Mouse (Mus musculus) intestine, embryonic 16.5 days (tissue): ENCODE measurements around the gene Kat7. TPM values are rescaled to one million over a fixed set of nuclear protein-coding genes. Genes with fewer than 3 reads are reported as not detected.

Experiments
- ATAC-seq: fragments of 200-750 bp; cut with Nextera tagmentation; 2 replicates; pipeline ENCODE4 v1.8.0; 2017; ENCODE audit warnings: moderate TSS enrichment, moderate library complexity
- H3K27ac ChIP-seq: fragments of 300-500 bp; sonication (generic); 2 replicates; pipeline ENCODE4 v1.5.1; 2014; ENCODE audit warnings: mild to moderate bottlenecking, low read length
- H3K27me3 ChIP-seq: fragments of 300-500 bp; sonication (generic); replicated peaks from 2 replicates; pipeline ENCODE4 v1.6.1; 2014; ENCODE audit warnings: low read length, control low read depth, mixed read lengths; ENCODE audit not compliant: control insufficient read depth, insufficient read depth
- H3K36me3 ChIP-seq: fragments of 300-500 bp; sonication (generic); 2 replicates; pipeline ENCODE4 v1.6.1; 2014; ENCODE audit warnings: low read length, control low read depth; ENCODE audit not compliant: control insufficient read depth, insufficient read depth
- H3K4me1 ChIP-seq: fragments of 300-500 bp; sonication (generic); 2 replicates; pipeline ENCODE4 v1.6.1; 2014; ENCODE audit warnings: low read length, control low read depth, mixed read lengths; ENCODE audit not compliant: control insufficient read depth, insufficient read depth
- H3K4me2 ChIP-seq: fragments of 300-500 bp; sonication (generic); 2 replicates; pipeline ENCODE4 v1.6.1; 2014; ENCODE audit warnings: low read depth, low read length, control low read depth
- H3K4me3 ChIP-seq: fragments of 300-500 bp; sonication (generic); 2 replicates; pipeline ENCODE4 v1.5.1; 2014; ENCODE audit warnings: mild to moderate bottlenecking, low read length
- H3K9ac ChIP-seq: fragments of 300-500 bp; sonication (generic); 2 replicates; pipeline ENCODE4 v1.6.1; 2014; ENCODE audit warnings: low read depth, low read length
- H3K9me3 ChIP-seq: fragments of 300-500 bp; sonication (generic); 2 replicates; pipeline ENCODE4 v1.6.1; 2016; ENCODE audit warnings: low read length, control low read depth; ENCODE audit not compliant: control insufficient read depth
- WGBS: fragments of 180-500 bp; shearing (Covaris S2); extraction: QIAGEN DNeasy Blood & Tissue Kit; methylation state at CpG from one replicate; pipeline ENCODE4 v1.1.7; 2014; 5-methylcytosine and 5-hydroxymethylcytosine counted together
- polyA plus RNA-seq: library from polyadenylated mRNA; unstranded; fragments of >200 nt; fragmentation: Nextera tagmentation; extraction: Ambion mirVana; gene quantifications from 2 replicates; pipeline ENCODE4 v1.2.1, GENCODE M21; 2015

Kat7 gene
- polyA plus RNA-seq, 1 experiment from 2014 or later: 61.1 TPM

- Histone ChIP-seq H3K27ac (peak overlapping the region; percentile 70), H3K36me3 (no peaks in the 10 kb centered on the region), H3K4me3 (peak overlapping the region; percentile 71), H3K9me3 (no peaks in the 10 kb centered on the region), H3K27me3 (no peaks in the 10 kb centered on the region), H3K9ac (peak overlapping the region; percentile 81), H3K4me1 (peaks cover 5% of the 10 kb centered on the region; the same call in 1 of the 2 replicates), H3K4me2 (peak overlapping the region; percentile 96)
- ATAC-seq: peak; percentile 57
- WGBS: under 1% methylated on average over 26 of the region's 26 CpGs
Measured at GRCm38 (mm10) chr11:95258490-95258889, 51.6 kb downstream of the Kat7 start.

- no peak for ATAC-seq
- Histone ChIP-seq H3K4me1 (peaks cover 5% of the 10 kb centered on the region; the same call in 1 of the 2 replicates), H3K27ac (no peak overlapping the region), H3K9me3 (no peaks in the 10 kb centered on the region), H3K4me2 (no peak overlapping the region), H3K36me3 (no peaks in the 10 kb centered on the region), H3K4me3 (no peak overlapping the region), H3K9ac (no peak overlapping the region), H3K27me3 (no peaks in the 10 kb centered on the region)
- 59% methylated on average over 4 of the region's 4 CpGs for WGBS
Measured at GRCm38 (mm10) chr11:95257930-95258329, 52.1 kb downstream of the Kat7 start.

- no peaks in the 10 kb centered on the region for H3K36me3 ChIP-seq
- H3K4me1 ChIP-seq: peaks cover 13% of the 10 kb centered on the region
- WGBS: 69% methylated on average over 6 of the region's 6 CpGs
- H3K9me3 ChIP-seq: no peaks in the 10 kb centered on the region
- no peak overlapping the region for H3K4me3 ChIP-seq
- no peak overlapping the region for H3K27ac ChIP-seq
- H3K4me2 ChIP-seq: no peak overlapping the region
- no peak for ATAC-seq
- no peak overlapping the region for H3K9ac ChIP-seq
- H3K27me3 ChIP-seq: no peaks in the 10 kb centered on the region
Measured at GRCm38 (mm10) chr11:95255747-95256146, 54.3 kb downstream of the Kat7 start.

GRCm38 (mm10) chr11:95254165-95254564, 55.9 kb downstream of the Kat7 start:
- no peaks in the 10 kb centered on the region for H3K9me3 ChIP-seq
- no peak overlapping the region for H3K4me2 ChIP-seq
- no peak for ATAC-seq
- no peak overlapping the region for H3K27ac ChIP-seq
- H3K9ac ChIP-seq: no peak overlapping the region
- no peak overlapping the region for H3K4me3 ChIP-seq
- WGBS: 81% methylated on average over 8 of the region's 8 CpGs
- H3K27me3 ChIP-seq: no peaks in the 10 kb centered on the region
- no peaks in the 10 kb centered on the region for H3K36me3 ChIP-seq
- H3K4me1 ChIP-seq: peaks cover 13% of the 10 kb centered on the region

GRCm38 (mm10) chr11:95252104-95252503, 57.9 kb downstream of the Kat7 start:
- no peak overlapping the region for H3K9ac ChIP-seq
- no peak overlapping the region for H3K4me3 ChIP-seq
- H3K4me2 ChIP-seq: no peak overlapping the region
- 0 out of 2 replicates have a peak, but pooled peaks cover 3% of the 10 kb centered on the region for H3K9me3 ChIP-seq
- no peaks in the 10 kb centered on the region for H3K36me3 ChIP-seq
- WGBS: 71% methylated on average over 6 of the region's 6 CpGs
- H3K4me1 ChIP-seq: peaks cover 8% of the 10 kb centered on the region
- no peak overlapping the region for H3K27ac ChIP-seq
- no peaks in the 10 kb centered on the region for H3K27me3 ChIP-seq
- no peak; the same call in 1 of the 2 replicates for ATAC-seq

- peak; percentile 16; the same call in 1 of the 2 replicates for ATAC-seq
- no peak overlapping the region for H3K4me2 ChIP-seq
- peaks cover 8% of the 10 kb centered on the region for H3K4me1 ChIP-seq
- H3K9me3 ChIP-seq: 0 out of 2 replicates have a peak, but pooled peaks cover 3% of the 10 kb centered on the region
- H3K27me3 ChIP-seq: no peaks in the 10 kb centered on the region
- H3K27ac ChIP-seq: no peak overlapping the region
- H3K4me3 ChIP-seq: no peak overlapping the region
- 3% methylated on average over 11 of the region's 11 CpGs for WGBS
- no peak overlapping the region for H3K9ac ChIP-seq
- no peaks in the 10 kb centered on the region for H3K36me3 ChIP-seq
Measured at GRCm38 (mm10) chr11:95251295-95251694, 58.8 kb downstream of the Kat7 start.

- no peak for ATAC-seq
- Histone ChIP-seq H3K36me3 (no peaks in the 10 kb centered on the region), H3K4me3 (no peak overlapping the region), H3K4me2 (no peak overlapping the region), H3K9ac (0 out of 2 replicates have a peak overlapping the region, but pooled peaks have one; percentile 5), H3K27me3 (no peaks in the 10 kb centered on the region), H3K9me3 (0 out of 2 replicates have a peak, but pooled peaks cover 3% of the 10 kb centered on the region), H3K27ac (no peak overlapping the region), H3K4me1 (peaks cover 8% of the 10 kb centered on the region)
- WGBS: 35% methylated on average over 10 of the region's 10 CpGs
Measured at GRCm38 (mm10) chr11:95250110-95250509, 59.9 kb downstream of the Kat7 start.

- H3K9ac ChIP-seq: no peak overlapping the region
- no peaks in the 10 kb centered on the region for H3K36me3 ChIP-seq
- H3K4me1 ChIP-seq: peaks cover 6% of the 10 kb centered on the region
- H3K27me3 ChIP-seq: no peaks in the 10 kb centered on the region
- no peak overlapping the region for H3K4me2 ChIP-seq
- H3K9me3 ChIP-seq: 0 out of 2 replicates have a peak, but pooled peaks cover 3% of the 10 kb centered on the region
- no peak overlapping the region for H3K4me3 ChIP-seq
- WGBS: 56% methylated on average over 13 of the region's 14 CpGs
- ATAC-seq: no peak
- H3K27ac ChIP-seq: no peak overlapping the region
Measured at GRCm38 (mm10) chr11:95247065-95247464, 63.0 kb downstream of the Kat7 start.

- ATAC-seq: no peak
- no peak overlapping the region for H3K4me3 ChIP-seq
- WGBS: 60% methylated on average over 7 of the region's 7 CpGs
Measured at GRCm38 (mm10) chr11:95245456-95245855, 64.6 kb downstream of the Kat7 start.

GRCm38 (mm10) chr11:95242653-95243052, 67.4 kb downstream of the Kat7 start:
- 63% methylated on average over 6 of the region's 6 CpGs for WGBS
- no peak for ATAC-seq

More at GRCm38 (mm10) chr11:95245456-95245855, 64.6 kb downstream of the Kat7 start:
- 0 out of 2 replicates have a peak, but pooled peaks cover 3% of the 10 kb centered on the region for H3K9me3 ChIP-seq
- no peak overlapping the region for H3K9ac ChIP-seq
- no peak overlapping the region for H3K4me2 ChIP-seq
- H3K27me3 ChIP-seq: no peaks in the 10 kb centered on the region
- H3K4me1 ChIP-seq: no peaks in the 10 kb centered on the region
- H3K27ac ChIP-seq: no peak overlapping the region
- no peaks in the 10 kb centered on the region for H3K36me3 ChIP-seq

More at GRCm38 (mm10) chr11:95242653-95243052, 67.4 kb downstream of the Kat7 start:
- H3K9ac ChIP-seq: no peak overlapping the region
- H3K27me3 ChIP-seq: no peaks in the 10 kb centered on the region
- H3K9me3 ChIP-seq: no peaks in the 10 kb centered on the region
- no peak overlapping the region for H3K4me2 ChIP-seq
- H3K36me3 ChIP-seq: no peaks in the 10 kb centered on the region
- no peak overlapping the region for H3K4me3 ChIP-seq
- H3K4me1 ChIP-seq: no peaks in the 10 kb centered on the region
- H3K27ac ChIP-seq: no peak overlapping the region
